Comparison of ENCODE assay signal across 23 mouse cellular contexts in the genomic region with DNA sequence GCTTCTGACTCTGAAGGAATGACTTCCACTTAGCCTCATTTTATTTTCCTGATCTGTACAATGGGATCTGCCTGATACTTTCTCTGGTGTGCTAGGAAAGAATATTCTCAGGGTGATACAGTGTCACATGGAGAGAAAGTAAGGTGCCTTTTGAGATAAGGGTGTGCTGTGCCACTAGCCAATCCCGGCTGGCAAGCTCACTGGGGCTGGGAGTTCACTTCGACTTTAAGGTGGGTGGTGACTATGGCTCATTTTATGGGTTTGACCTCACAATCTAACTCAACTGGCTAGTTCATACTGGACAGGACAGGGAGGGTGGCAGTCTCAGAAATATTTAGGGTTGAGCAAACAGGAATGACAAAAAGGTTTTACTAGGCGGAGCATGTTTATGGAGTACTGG. TPM values are rescaled to one million over a fixed set of nuclear protein-coding genes. Genes with fewer than 3 reads are reported as not detected.
DNase-seq lines count a peak whose midpoint lies in the region; ATAC-seq and TF ChIP-seq lines count a peak whose summit lies in the region.
"Had no signal": no experiment of that assay in that cellular context is flagged by ENCODE, and none has a peak within 500 bp of the region (broad histone marks: within the 10 kb centered on the region; RNA-seq: fewer than 3 reads in every experiment).

No protein-coding gene starts in this region.

- 59% methylated on average over 3 of the region's 3 CpGs for WGBS in heart, embryonic 12.5 days
- WGBS in heart, adult 2 months = 78% methylated on average over 3 of the region's 3 CpGs
- WGBS in hindbrain, embryonic 13.5 days = 85% methylated on average over 3 of the region's 3 CpGs

- peaks cover 3% of the 10 kb centered on the region; the same call in 1 of the 2 replicates for H3K9me3 ChIP-seq in heart, embryonic 12.5 days (replicated peaks)
- H3K9me3 ChIP-seq in hindbrain, embryonic 13.5 days = no peaks in the 10 kb centered on the region
- H3K9me3 ChIP-seq: embryonic facial prominence, embryonic 12.5 days; limb, embryonic 10.5 days; lung, embryonic 15.5 days; neural tube, embryonic 13.5 days had no signal

- H3K27me3 ChIP-seq in heart, embryonic 12.5 days (replicated peaks) = no peaks in the 10 kb centered on the region
- no peaks in the 10 kb centered on the region for H3K27me3 ChIP-seq in heart, adult 2 months (ENCODE audit: control insufficient read depth, insufficient read depth, low read length)
- H3K27me3 ChIP-seq in hindbrain, embryonic 13.5 days = 0 out of 2 replicates have a peak, but pooled peaks cover 3% of the 10 kb centered on the region
- H3K27me3 ChIP-seq: embryonic facial prominence, embryonic 12.5 days; lung, embryonic 15.5 days; neural tube, embryonic 13.5 days had no signal

- intact Hi-C loops in heart, adult 2 months (cut with DNase I) = no loop called here

- H3K4me2 ChIP-seq in heart, embryonic 12.5 days = no peak overlapping the region
- no peak overlapping the region for H3K4me2 ChIP-seq in hindbrain, embryonic 13.5 days
- H3K4me2 ChIP-seq: embryonic facial prominence, embryonic 12.5 days; heart, embryonic 11.5 days; lung, embryonic 15.5 days; neural tube, embryonic 13.5 days had no signal

- TF ChIP-seq CTCF in heart, adult 2 months (IDR thresholded peaks at IDR 0.05) = no peak

- no peak overlapping the region for H3K9ac ChIP-seq in heart, embryonic 12.5 days
- H3K9ac ChIP-seq in heart, adult 2 months (ENCODE audit: low read depth, low read length) = no peak overlapping the region
- no peak overlapping the region for H3K9ac ChIP-seq in hindbrain, embryonic 13.5 days
- H3K9ac ChIP-seq: embryonic facial prominence, embryonic 12.5 days; lung, embryonic 15.5 days; neural tube, embryonic 13.5 days had no signal

- H3K79me2 ChIP-seq in heart, adult 2 months (replicated peaks; ENCODE audit: control insufficient read depth, insufficient read depth, low read length) = no peaks in the 10 kb centered on the region

- TF ChIP-seq POLR2A in heart, adult 2 months (IDR thresholded peaks at IDR 0.05; ENCODE audit: insufficient read depth, low read depth, low read length) = no peak

- H3K4me3 ChIP-seq in heart, embryonic 12.5 days = no peak overlapping the region
- H3K4me3 ChIP-seq in heart, adult 2 months = no peak overlapping the region
- no peak overlapping the region for H3K4me3 ChIP-seq in hindbrain, embryonic 13.5 days
- H3K4me3 ChIP-seq: embryonic facial prominence, embryonic 12.5 days; limb, embryonic 10.5 days; lung, embryonic 15.5 days; megakaryocyte, embryonic 14.5 days; neural tube, embryonic 13.5 days had no signal

- no peaks in the 10 kb centered on the region for H3K36me3 ChIP-seq in heart, embryonic 12.5 days
- no peaks in the 10 kb centered on the region for H3K36me3 ChIP-seq in heart, adult 2 months (ENCODE audit: control insufficient read depth, insufficient read depth, low read length)
- H3K36me3 ChIP-seq in hindbrain, embryonic 13.5 days = no peaks in the 10 kb centered on the region
- H3K36me3 ChIP-seq: embryonic facial prominence, embryonic 12.5 days; limb, embryonic 10.5 days; lung, embryonic 15.5 days; neural tube, embryonic 13.5 days had no signal

- H3K4me1 ChIP-seq in heart, embryonic 12.5 days (replicated peaks) = peaks cover 40% of the 10 kb centered on the region
- H3K4me1 ChIP-seq in heart, adult 2 months (ENCODE audit: control insufficient read depth, insufficient read depth, low read length) = peaks cover 1% of the 10 kb centered on the region; the same call in 1 of the 2 replicates
- peaks cover 8% of the 10 kb centered on the region; the same call in 1 of the 2 replicates for H3K4me1 ChIP-seq in hindbrain, embryonic 13.5 days (replicated peaks)

- no peak for TF ChIP-seq EP300 in heart, adult 2 months (IDR thresholded peaks at IDR 0.05; ENCODE audit: insufficient read depth, low read depth, low read length)

- 0 out of 2 replicates have a peak, but pooled peaks have one; percentile 19 for ATAC-seq in heart, embryonic 12.5 days (ENCODE audit: insufficient number of reproducible peaks, low FRiP score)
- ATAC-seq in megakaryocyte progenitor cell, adult 5-6 weeks (replicated peaks; ENCODE audit: poor library complexity) = peak; percentile 87
- no peak for ATAC-seq in hindbrain, embryonic 13.5 days (ENCODE audit: low FRiP score)
- ATAC-seq: hindbrain, postnatal 0 days had no signal

- DNase-seq in heart, adult 2 months = no peak
- DNase-seq in ZHBTc4 (ENCODE audit: low read depth, low spot score) = peak; percentile 63
- DNase-seq in liver = peak; percentile 78
- DNase-seq in right cerebral cortex, adult 18-20 months = no peak
- no peak for DNase-seq in layer of hippocampus, postnatal 25 days (ENCODE audit: extremely low spot score in 1 of 2, low spot score in 1 of 2)
- DNase-seq: adrenal gland, postnatal 10 days; cerebellum, adult 9-11 months; gastrocnemius, postnatal 36 days; heart, postnatal 36 days; thymus, postnatal 25 days had no signal

- H3K27ac ChIP-seq in heart, embryonic 12.5 days (ENCODE audit: poor library complexity, severe bottlenecking) = no peak overlapping the region
- no peak overlapping the region for H3K27ac ChIP-seq in heart, adult 2 months
- no peak overlapping the region for H3K27ac ChIP-seq in hindbrain, embryonic 13.5 days
- H3K27ac ChIP-seq: embryonic facial prominence, embryonic 12.5 days; hindbrain, postnatal 0 days; neural tube, embryonic 13.5 days had no signal

RNA-seq across cellular contexts. Expression of a gene that starts 11.3 kb away (rescaled TPM):
- 31.7 and 38.1 TPM in 2 replicates for polyA plus RNA-seq in heart, embryonic 12.5 days (2016; fragmentation: Nextera tagmentation; extraction: Ambion mirVana)
- 100 to 1,000 TPM in 1 of 2 experiments, 10 to 100 TPM in 1; 66.3 to 104 TPM for total RNA-seq in heart, adult 2 months (2021)
- polyA plus RNA-seq in heart, adult 2 months (2012; rRNA removed) = 83.6 and 109 TPM in 2 replicates
- 0.07 and 2.1 TPM in 2 replicates for total RNA-seq in megakaryocyte progenitor cell, adult 5-6 weeks (2015)
- 0.03 and 0.08 TPM in 2 replicates for total RNA-seq in megakaryocyte progenitor cell, adult 5-6 weeks (2017)
- total RNA-seq in layer of hippocampus, postnatal 25 days (2021) = 10 to 100 TPM in 1 of 2 experiments, 1 to 10 TPM in 1; 5.7 to 10.2 TPM
- polyA plus RNA-seq in hindbrain, embryonic 13.5 days (2015; fragmentation: Nextera tagmentation; extraction: Ambion mirVana) = 1.9 and 2.1 TPM in 2 replicates

RNA-seq across cellular contexts. Expression of a gene that starts 20.2 kb away (rescaled TPM):
- 336 and 349 TPM in 2 replicates for polyA plus RNA-seq in heart, embryonic 12.5 days (2016; fragmentation: Nextera tagmentation; extraction: Ambion mirVana)
- 100 to 1,000 TPM; 506 to 570 TPM for total RNA-seq in heart, adult 2 months (2021)
- polyA plus RNA-seq in heart, adult 2 months (2012; rRNA removed) = 991 and 1,183 TPM in 2 replicates
- 1,700 and 1,787 TPM in 2 replicates for total RNA-seq in megakaryocyte progenitor cell, adult 5-6 weeks (2015)
- 2,626 and 3,717 TPM in 2 replicates for total RNA-seq in megakaryocyte progenitor cell, adult 5-6 weeks (2017)
- 100 to 1,000 TPM; 617 to 738 TPM for total RNA-seq in layer of hippocampus, postnatal 25 days (2021)
- polyA plus RNA-seq in hindbrain, embryonic 13.5 days (2015; fragmentation: Nextera tagmentation; extraction: Ambion mirVana) = 444 and 445 TPM in 2 replicates

RNA-seq across cellular contexts. Expression of a gene that starts 36.4 kb away (rescaled TPM):
- polyA plus RNA-seq in heart, embryonic 12.5 days (2016; fragmentation: Nextera tagmentation; extraction: Ambion mirVana) = 15.8 and 16.2 TPM in 2 replicates
- 10 to 100 TPM; 11.2 to 14.3 TPM for total RNA-seq in heart, adult 2 months (2021)
- polyA plus RNA-seq in heart, adult 2 months (2012; rRNA removed) = 17.6 and 26.7 TPM in 2 replicates
- 12.6 and 15.1 TPM in 2 replicates for total RNA-seq in megakaryocyte progenitor cell, adult 5-6 weeks (2015)
- total RNA-seq in megakaryocyte progenitor cell, adult 5-6 weeks (2017) = 9.9 and 12.7 TPM in 2 replicates
- 10 to 100 TPM; 32.3 to 38.2 TPM for total RNA-seq in layer of hippocampus, postnatal 25 days (2021)
- polyA plus RNA-seq in hindbrain, embryonic 13.5 days (2015; fragmentation: Nextera tagmentation; extraction: Ambion mirVana) = 19.8 and 20.8 TPM in 2 replicates

RNA-seq across cellular contexts. Expression of a gene that starts 52.7 kb away (rescaled TPM):
- not detected in 2 replicates for polyA plus RNA-seq in heart, embryonic 12.5 days (2016; fragmentation: Nextera tagmentation; extraction: Ambion mirVana)
- not detected for total RNA-seq in heart, adult 2 months (2021)
- polyA plus RNA-seq in heart, adult 2 months (2012; rRNA removed) = not detected in 2 replicates
- not detected in 2 replicates for total RNA-seq in megakaryocyte progenitor cell, adult 5-6 weeks (2015)
- total RNA-seq in megakaryocyte progenitor cell, adult 5-6 weeks (2017) = not detected in 2 replicates
- not detected for total RNA-seq in layer of hippocampus, postnatal 25 days (2021)
- not detected in 2 replicates for polyA plus RNA-seq in hindbrain, embryonic 13.5 days (2015; fragmentation: Nextera tagmentation; extraction: Ambion mirVana)
- total RNA-seq: adrenal gland, postnatal 10 days; CH12.LX; gastrocnemius, postnatal 36 days; heart, postnatal 36 days; hindbrain, postnatal 0 days; layer of hippocampus, postnatal 14 days; monocyte, adult 5-6 weeks had no signal
- polyA plus RNA-seq: hindbrain, postnatal 0 days; neural tube, embryonic 13.5 days had no signal

Comparison
In these comparisons a context has a peak if more than half of its experiments do, and no peak if none do; other contexts are left out.
1. DNase-seq: peak in ZHBTc4 (single experiment) and liver (single experiment); none in heart, adult 2 months (0 of 2), right cerebral cortex, adult 18-20 months (single experiment) and layer of hippocampus, postnatal 25 days (0 of 2).